Mouse (Mus musculus): Measurements from ENCODE around the gene Gimap7. TPM values are rescaled to one million over a fixed set of nuclear protein-coding genes. Genes with fewer than 3 reads are reported as not detected.

Gene Gimap7
- polyA plus RNA-seq, 1 experiment from 2014 or later, result 0.09 TPM

DNA sequence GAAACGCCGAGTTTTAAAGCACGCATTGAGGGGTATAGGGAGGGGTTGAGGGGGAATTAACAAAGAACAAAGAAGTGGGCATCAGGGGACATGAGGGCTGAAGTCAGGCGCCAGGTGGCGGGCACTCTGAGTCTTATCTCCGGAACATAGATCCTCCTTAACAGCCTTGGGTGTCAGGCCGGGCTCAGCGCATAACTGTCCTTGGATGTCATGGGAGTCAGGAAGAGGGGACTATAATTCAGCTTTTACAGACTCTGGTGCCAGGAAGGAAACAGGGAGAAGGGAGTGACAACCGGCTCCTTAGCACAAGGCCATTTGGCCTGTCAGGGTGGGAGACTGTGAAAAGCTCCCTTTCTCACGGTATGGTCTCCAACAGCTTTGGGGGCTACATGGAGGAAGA lies 46.1 kb downstream of the Gimap7 start:
- no peaks in the 10 kb centered on the region for H3K4me1 ChIP-seq (replicated peaks; ENCODE audit: control insufficient read depth, insufficient read depth, low read length)

GRCm38 (mm10) chr6:48768178-48768869 lies 49.9 kb downstream of the Gimap7 start:
- Histone ChIP-seq H3K9me3 (ENCODE audit: control insufficient read depth) (no peaks in the 10 kb centered on the region), H3K27ac (ENCODE audit: low read depth, low read length) (0 out of 2 replicates have a peak overlapping the region, but pooled peaks have one; percentile 17), H3K4me1 (replicated peaks; ENCODE audit: control insufficient read depth, insufficient read depth, low read length) (no peaks in the 10 kb centered on the region), H3K9ac (ENCODE audit: low read depth, low read length) (no peak overlapping the region), H3K27me3 (replicated peaks; ENCODE audit: control insufficient read depth, insufficient read depth, low read length) (no peaks in the 10 kb centered on the region), H3K4me3 (ENCODE audit: low read depth, low read length) (no peak overlapping the region), H3K36me3 (ENCODE audit: control insufficient read depth, insufficient read depth) (no peaks in the 10 kb centered on the region), H3K4me2 (replicated peaks; ENCODE audit: low read depth) (no peak overlapping the region)
- ATAC-seq, result peak; percentile 67
- WGBS, result 49% methylated on average over 9 of the region's 9 CpGs
- 0 out of 2 replicates have a peak, but pooled peaks have one; percentile 18 for TF ChIP-seq CTCF (IDR thresholded peaks at IDR 0.05; ENCODE audit: low read depth)

More for the DNA sequence above, 46.1 kb downstream of the Gimap7 start:
- no peak overlapping the region for H3K9ac ChIP-seq (ENCODE audit: low read depth, low read length)
- H3K4me3 ChIP-seq (ENCODE audit: low read depth, low read length), result no peak overlapping the region
- no peak overlapping the region for H3K27ac ChIP-seq (ENCODE audit: low read depth, low read length)
- H3K9me3 ChIP-seq (ENCODE audit: control insufficient read depth), result no peaks in the 10 kb centered on the region
- H3K36me3 ChIP-seq (ENCODE audit: control insufficient read depth, insufficient read depth), result no peaks in the 10 kb centered on the region
- H3K4me2 ChIP-seq (replicated peaks; ENCODE audit: low read depth), result no peak overlapping the region
- ATAC-seq, result no peak
- no peaks in the 10 kb centered on the region for H3K27me3 ChIP-seq (replicated peaks; ENCODE audit: control insufficient read depth, insufficient read depth, low read length)
- WGBS, result 93% methylated on average over 10 of the region's 10 CpGs
- TF ChIP-seq CTCF (IDR thresholded peaks at IDR 0.05; ENCODE audit: low read depth), result no peak

GRCm38 (mm10) chr6:48768933-48769332 lies 50.5 kb downstream of the Gimap7 start:
- H3K9me3 ChIP-seq (ENCODE audit: control insufficient read depth), result no peaks in the 10 kb centered on the region
- no peak for ATAC-seq
- H3K4me2 ChIP-seq (replicated peaks; ENCODE audit: low read depth), result no peak overlapping the region
- no peak for TF ChIP-seq CTCF (IDR thresholded peaks at IDR 0.05; ENCODE audit: low read depth)
- H3K36me3 ChIP-seq (ENCODE audit: control insufficient read depth, insufficient read depth), result no peaks in the 10 kb centered on the region
- H3K9ac ChIP-seq (ENCODE audit: low read depth, low read length), result no peak overlapping the region
- no peaks in the 10 kb centered on the region for H3K27me3 ChIP-seq (replicated peaks; ENCODE audit: control insufficient read depth, insufficient read depth, low read length)
- 70% methylated on average over 3 of the region's 3 CpGs for WGBS
- H3K4me1 ChIP-seq (replicated peaks; ENCODE audit: control insufficient read depth, insufficient read depth, low read length), result no peaks in the 10 kb centered on the region
- H3K4me3 ChIP-seq (ENCODE audit: low read depth, low read length), result no peak overlapping the region
- H3K27ac ChIP-seq (ENCODE audit: low read depth, low read length), result 0 out of 2 replicates have a peak overlapping the region, but pooled peaks have one; percentile 17

DNA sequence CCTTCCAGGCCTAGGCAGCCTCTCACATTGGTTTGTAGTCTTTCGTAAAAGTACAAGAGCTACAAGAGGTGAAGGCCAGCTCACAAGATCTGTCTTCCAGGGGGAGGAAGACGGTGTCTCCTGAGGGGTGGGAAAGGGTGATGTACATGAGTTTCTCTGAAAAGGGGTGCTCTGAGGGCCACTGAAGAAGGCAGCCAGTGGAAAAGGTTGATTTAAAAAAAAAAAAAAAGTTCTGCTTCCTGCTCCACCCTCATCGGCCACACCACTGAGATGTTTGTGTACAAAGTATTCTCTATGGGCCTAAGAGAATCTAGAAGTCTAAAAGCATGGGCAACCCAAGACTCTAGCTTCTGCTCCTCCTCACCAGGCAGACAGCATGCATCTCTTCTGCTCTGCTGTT lies 52.3 kb downstream of the Gimap7 start, which contains the start of gene Gimap3:
TSS of gene Gimap3 (minus strand) at position 156 of the 400 bp plus-strand sequence.
- Histone ChIP-seq H3K9ac (ENCODE audit: low read depth, low read length) (no peak within 1 kb of the TSS), H3K4me1 (replicated peaks; ENCODE audit: control insufficient read depth, insufficient read depth, low read length) (no peaks in the 10 kb centered on the region), H3K4me3 (ENCODE audit: low read depth, low read length) (no peak within 1 kb of the TSS), H3K27ac (ENCODE audit: low read depth, low read length) (no peak within 1 kb of the TSS), H3K4me2 (replicated peaks; ENCODE audit: low read depth) (no peak within 1 kb of the TSS), H3K27me3 (replicated peaks; ENCODE audit: control insufficient read depth, insufficient read depth, low read length) (no peaks in the 10 kb centered on the region), H3K36me3 (ENCODE audit: control insufficient read depth, insufficient read depth) (no peaks in the 10 kb centered on the region), H3K9me3 (ENCODE audit: control insufficient read depth) (no peaks in the 10 kb centered on the region)
- WGBS, result 75% methylated on average over 3 of the region's 3 CpGs
- ATAC-seq, result no peak
- TF ChIP-seq CTCF (IDR thresholded peaks at IDR 0.05; ENCODE audit: low read depth), result no peak

- Histone ChIP-seq H3K4me2 (replicated peaks; ENCODE audit: low read depth) (no peak overlapping the region), H3K4me1 (replicated peaks; ENCODE audit: control insufficient read depth, insufficient read depth, low read length) (no peaks in the 10 kb centered on the region), H3K27me3 (replicated peaks; ENCODE audit: control insufficient read depth, insufficient read depth, low read length) (no peaks in the 10 kb centered on the region), H3K9me3 (ENCODE audit: control insufficient read depth) (no peaks in the 10 kb centered on the region), H3K9ac (ENCODE audit: low read depth, low read length) (no peak overlapping the region), H3K27ac (ENCODE audit: low read depth, low read length) (no peak overlapping the region), H3K36me3 (ENCODE audit: control insufficient read depth, insufficient read depth) (no peaks in the 10 kb centered on the region), H3K4me3 (ENCODE audit: low read depth, low read length) (no peak overlapping the region)
- peak; percentile 93 for TF ChIP-seq CTCF (IDR thresholded peaks at IDR 0.05; ENCODE audit: low read depth)
- ATAC-seq, result peak; percentile 47; the same call in 1 of the 2 replicates
- WGBS, result 5% methylated on average over 8 of the region's 8 CpGs
Measured at GRCm38 (mm10) chr6:48772030-48772429, 53.6 kb downstream of the Gimap7 start.

Other genes with a start within 250 kb of the Gimap7 start
- gene Atp6v0e2, start 181.0 kb upstream of the Gimap7 start, polyA plus RNA-seq (2015; fragmentation: Nextera tagmentation; extraction: Ambion mirVana), result 23.7 and 23.8 TPM in 2 replicates
- gene Lrrc61, start 163.8 kb upstream of the Gimap7 start, polyA plus RNA-seq (2015; fragmentation: Nextera tagmentation; extraction: Ambion mirVana), result 7.6 and 9.5 TPM in 2 replicates
- gene Rarres2, start 145.8 kb upstream of the Gimap7 start, polyA plus RNA-seq (2015; fragmentation: Nextera tagmentation; extraction: Ambion mirVana), result 154 and 162 TPM in 2 replicates
- gene Gm45021, start 129.0 kb upstream of the Gimap7 start, polyA plus RNA-seq (2015; fragmentation: Nextera tagmentation; extraction: Ambion mirVana), result not detected in 2 replicates
- 11.3 and 12.0 TPM in 2 replicates for gene Repin1, start 124.7 kb upstream of the Gimap7 start, polyA plus RNA-seq (2015; fragmentation: Nextera tagmentation; extraction: Ambion mirVana)
- not detected in 2 replicates for gene Gm44965, start 124.7 kb upstream of the Gimap7 start, polyA plus RNA-seq (2015; fragmentation: Nextera tagmentation; extraction: Ambion mirVana)
- gene Zfp775, start 116.6 kb upstream of the Gimap7 start, polyA plus RNA-seq (2015; fragmentation: Nextera tagmentation; extraction: Ambion mirVana), result 2.2 TPM in 2 replicates
- gene AI854703, start 91.9 kb upstream of the Gimap7 start, polyA plus RNA-seq (2015; fragmentation: Nextera tagmentation; extraction: Ambion mirVana), result 0.55 and 0.63 TPM in 2 replicates
- gene Gimap8, start 71.4 kb upstream of the Gimap7 start, polyA plus RNA-seq (2015; fragmentation: Nextera tagmentation; extraction: Ambion mirVana), result 1.1 and 1.2 TPM in 2 replicates
- 9.9 and 10.2 TPM in 2 replicates for gene Gimap9, start 42.5 kb upstream of the Gimap7 start, polyA plus RNA-seq (2015; fragmentation: Nextera tagmentation; extraction: Ambion mirVana)
- 9.6 and 11.3 TPM in 2 replicates for gene Gimap4, start 34.1 kb upstream of the Gimap7 start, polyA plus RNA-seq (2015; fragmentation: Nextera tagmentation; extraction: Ambion mirVana)
- gene Gimap6, start 10.4 kb upstream of the Gimap7 start, polyA plus RNA-seq (2015; fragmentation: Nextera tagmentation; extraction: Ambion mirVana), result 13.6 and 15.8 TPM in 2 replicates
- gene Gm28053, start within 50 bp of the Gimap7 start, polyA plus RNA-seq (2015; fragmentation: Nextera tagmentation; extraction: Ambion mirVana), result 1.3 and 2.3 TPM in 2 replicates
- gene Gimap1, start 20.4 kb downstream of the Gimap7 start, polyA plus RNA-seq (2015; fragmentation: Nextera tagmentation; extraction: Ambion mirVana), result 15.2 and 17.8 TPM in 2 replicates
- 8.4 and 10.6 TPM in 2 replicates for gene Gimap5, start 27.6 kb downstream of the Gimap7 start, polyA plus RNA-seq (2015; fragmentation: Nextera tagmentation; extraction: Ambion mirVana)
- 0.58 and 0.64 TPM in 2 replicates for gene Gimap3, start 52.2 kb downstream of the Gimap7 start, polyA plus RNA-seq (2015; fragmentation: Nextera tagmentation; extraction: Ambion mirVana)
- 180 and 193 TPM in 2 replicates for gene Tmem176a, start 122.3 kb downstream of the Gimap7 start, polyA plus RNA-seq (2015; fragmentation: Nextera tagmentation; extraction: Ambion mirVana)
- 319 and 320 TPM in 2 replicates for gene Tmem176b, start 122.9 kb downstream of the Gimap7 start, polyA plus RNA-seq (2015; fragmentation: Nextera tagmentation; extraction: Ambion mirVana)
- 101 and 106 TPM in 2 replicates for gene Aoc1, start 154.3 kb downstream of the Gimap7 start, polyA plus RNA-seq (2015; fragmentation: Nextera tagmentation; extraction: Ambion mirVana)
- not detected in 2 replicates for gene 1600015I10Rik, start 211.3 kb downstream of the Gimap7 start, polyA plus RNA-seq (2015; fragmentation: Nextera tagmentation; extraction: Ambion mirVana)